Mouse (Mus musculus): ENCODE measurements around the gene Sprr2i. TPM values are rescaled to one million over a fixed set of nuclear protein-coding genes. Genes with fewer than 3 reads are reported as not detected.

The Sprr2i gene
- 1.1 TPM in 1 of 2 replicates, not detected in the other for polyA plus RNA-seq (2012; rRNA removed)

GRCm38 (mm10) chr3:92407691-92408090, at the start of gene Sprr2i:
Gene Sprr2i (plus strand): TSS chr3:92407991.
- TF ChIP-seq CTCF (IDR thresholded peaks at IDR 0.05; ENCODE audit: insufficient read depth, low read length) (no peak), POLR2A (IDR thresholded peaks at IDR 0.05; ENCODE audit: borderline replicate concordance, extremely low read depth, low read depth, low read length) (no peak)
- Histone ChIP-seq H3K4me1 (ENCODE audit: control insufficient read depth, insufficient read depth, low read length) (no peaks in the 10 kb centered on the region), H3K4me3 (replicated peaks; ENCODE audit: extremely low read depth, low read depth, low read length) (no peak within 1 kb of the TSS)
- no peak for DNase-seq
- 90% methylated on average over 2 of the region's 2 CpGs for WGBS

DNA sequence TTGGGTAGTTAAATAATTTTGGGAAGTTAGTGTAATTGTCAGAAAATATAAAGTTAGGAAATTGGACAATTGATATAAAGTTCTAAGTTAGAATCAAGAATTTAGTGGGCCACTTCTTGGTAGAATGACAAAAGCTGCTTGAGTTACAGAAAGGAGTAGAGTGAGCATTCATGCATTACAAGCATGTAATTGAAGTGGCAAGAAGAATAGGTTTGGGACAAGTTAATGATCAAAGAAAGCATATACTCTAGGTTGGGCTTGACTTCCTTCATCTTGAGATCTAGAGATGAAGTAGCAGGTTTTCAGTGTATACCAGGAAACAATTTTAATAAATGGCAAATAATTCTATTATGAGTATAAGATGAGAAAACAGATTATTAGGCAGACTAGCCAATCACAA, 46.2 kb upstream of the Sprr2i start:
- Histone ChIP-seq H3K4me3 (replicated peaks; ENCODE audit: extremely low read depth, low read depth, low read length) (no peak overlapping the region), H3K4me1 (ENCODE audit: control insufficient read depth, insufficient read depth, low read length) (no peaks in the 10 kb centered on the region)
- DNase-seq, result no peak
- TF ChIP-seq CTCF (IDR thresholded peaks at IDR 0.05; ENCODE audit: insufficient read depth, low read length), result no peak
- no peak for TF ChIP-seq POLR2A (IDR thresholded peaks at IDR 0.05; ENCODE audit: borderline replicate concordance, extremely low read depth, low read depth, low read length)

GRCm38 (mm10) chr3:92364887-92365286, 42.9 kb upstream of the Sprr2i start, which contains the start of gene Sprr2f:
Gene Sprr2f (plus strand): TSS chr3:92365187.
- TF ChIP-seq CTCF (IDR thresholded peaks at IDR 0.05; ENCODE audit: insufficient read depth, low read length), result no peak
- TF ChIP-seq POLR2A (IDR thresholded peaks at IDR 0.05; ENCODE audit: borderline replicate concordance, extremely low read depth, low read depth, low read length), result no peak
- H3K4me3 ChIP-seq (replicated peaks; ENCODE audit: extremely low read depth, low read depth, low read length), result no peak within 1 kb of the TSS
- H3K4me1 ChIP-seq (ENCODE audit: control insufficient read depth, insufficient read depth, low read length), result no peaks in the 10 kb centered on the region
- no peak for DNase-seq
- WGBS, result 54% methylated on average over 3 of the region's 3 CpGs

- 63% methylated on average over 2 of the region's 2 CpGs for WGBS
- TF ChIP-seq POLR2A (IDR thresholded peaks at IDR 0.05; ENCODE audit: borderline replicate concordance, extremely low read depth, low read depth, low read length) (no peak), CTCF (IDR thresholded peaks at IDR 0.05; ENCODE audit: insufficient read depth, low read length) (no peak)
- H3K4me3 ChIP-seq (replicated peaks; ENCODE audit: extremely low read depth, low read depth, low read length), result no peak overlapping the region
- no peak for DNase-seq
- no peaks in the 10 kb centered on the region for H3K4me1 ChIP-seq (ENCODE audit: control insufficient read depth, insufficient read depth, low read length)
These were observed 34.2 kb upstream of the Sprr2i start for GRCm38 (mm10) chr3:92373613-92374012.

DNA sequence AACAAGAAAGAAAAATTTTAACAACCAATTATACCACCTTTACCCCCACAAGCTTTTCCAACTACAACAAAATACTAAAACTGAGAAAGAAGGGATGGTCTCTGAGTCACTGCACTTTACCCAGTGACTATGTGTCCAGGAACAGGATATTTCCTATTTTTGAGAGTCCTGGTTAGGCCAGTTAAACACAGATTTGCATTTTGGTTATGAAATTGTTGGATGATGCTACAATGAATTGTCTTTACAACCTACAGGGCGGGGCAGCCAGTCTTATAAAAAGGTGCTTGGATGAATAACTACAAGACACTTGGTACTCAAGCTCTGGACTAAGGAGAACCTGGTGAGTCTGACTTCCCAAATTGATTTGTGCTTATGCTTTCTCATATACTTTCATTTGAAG, 22.4 kb upstream of the Sprr2i start, which contains the start of gene Sprr2h:
Sprr2h (plus strand) TSS at position 301 of the 400 bp plus-strand sequence.
- no peak within 1 kb of the TSS for H3K4me3 ChIP-seq (replicated peaks; ENCODE audit: extremely low read depth, low read depth, low read length)
- 75% methylated on average over 1 of the region's 1 CpGs for WGBS
- H3K4me1 ChIP-seq (ENCODE audit: control insufficient read depth, insufficient read depth, low read length), result no peaks in the 10 kb centered on the region
- no peak for DNase-seq
- TF ChIP-seq CTCF (IDR thresholded peaks at IDR 0.05; ENCODE audit: insufficient read depth, low read length), result no peak

DNA sequence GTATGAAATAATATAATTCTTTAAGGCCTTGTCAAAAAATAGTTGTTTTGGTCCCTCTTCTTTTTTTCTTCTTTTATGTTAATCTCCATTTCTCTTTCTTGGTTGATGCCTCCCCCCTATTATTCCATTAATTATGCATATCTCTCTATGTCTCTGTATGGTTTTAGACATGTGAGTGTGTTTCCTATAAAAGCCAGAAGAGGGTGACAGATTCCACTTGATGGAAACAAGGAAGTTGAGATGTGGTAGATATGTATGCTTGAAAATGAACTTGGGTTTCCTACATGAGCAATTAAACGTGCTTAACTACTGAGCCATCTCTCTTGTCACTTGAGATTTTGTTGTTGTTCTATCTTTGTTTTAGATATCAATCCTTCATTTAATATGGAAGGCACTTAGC, 13.5 kb upstream of the Sprr2i start:
- Histone ChIP-seq H3K4me1 (ENCODE audit: control insufficient read depth, insufficient read depth, low read length) (no peaks in the 10 kb centered on the region), H3K4me3 (replicated peaks; ENCODE audit: extremely low read depth, low read depth, low read length) (no peak overlapping the region)
- no peak for DNase-seq
- no peak for TF ChIP-seq POLR2A (IDR thresholded peaks at IDR 0.05; ENCODE audit: borderline replicate concordance, extremely low read depth, low read depth, low read length)
- no peak for TF ChIP-seq CTCF (IDR thresholded peaks at IDR 0.05; ENCODE audit: insufficient read depth, low read length)
- 38% methylated on average over 1 of the region's 1 CpGs for WGBS

GRCm38 (mm10) chr3:92417782-92418181, 10.0 kb downstream of the Sprr2i start, which contains the start of gene Sprr2j-ps:
Gene Sprr2j-ps (plus strand): TSS chr3:92418082.
- no peak for DNase-seq
- WGBS, result 88% methylated on average over 2 of the region's 2 CpGs
- TF ChIP-seq CTCF (IDR thresholded peaks at IDR 0.05; ENCODE audit: insufficient read depth, low read length) (no peak), POLR2A (IDR thresholded peaks at IDR 0.05; ENCODE audit: borderline replicate concordance, extremely low read depth, low read depth, low read length) (no peak)
- Histone ChIP-seq H3K4me1 (ENCODE audit: control insufficient read depth, insufficient read depth, low read length) (no peaks in the 10 kb centered on the region), H3K4me3 (replicated peaks; ENCODE audit: extremely low read depth, low read depth, low read length) (no peak within 1 kb of the TSS)

DNA sequence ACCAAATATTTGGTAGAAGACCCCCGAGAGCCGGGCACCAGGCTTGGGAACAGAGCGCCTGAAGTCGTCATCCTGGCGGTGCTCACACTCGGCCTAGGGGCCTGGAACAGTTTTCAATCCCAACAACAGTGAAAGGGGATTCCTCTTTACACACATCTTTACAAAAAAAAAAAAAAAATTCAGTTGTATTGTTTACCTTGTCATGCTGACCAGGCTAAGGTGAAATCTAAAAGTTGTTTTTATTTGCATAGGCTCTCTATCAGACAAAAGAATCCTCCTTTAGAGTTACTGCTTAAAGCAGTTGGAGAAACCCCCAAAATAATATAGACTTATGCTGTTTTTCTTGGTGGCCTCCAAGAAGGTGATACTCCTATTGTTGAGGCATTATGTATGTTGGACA, 21.5 kb downstream of the Sprr2i start, which contains the start of gene Gm9774:
Gm9774 (minus strand) TSS at position 101 of the 400 bp plus-strand sequence.
- WGBS, result 89% methylated on average over 6 of the region's 6 CpGs
- TF ChIP-seq CTCF (IDR thresholded peaks at IDR 0.05; ENCODE audit: insufficient read depth, low read length), result no peak
- no peak for TF ChIP-seq POLR2A (IDR thresholded peaks at IDR 0.05; ENCODE audit: borderline replicate concordance, extremely low read depth, low read depth, low read length)
- Histone ChIP-seq H3K4me3 (replicated peaks; ENCODE audit: extremely low read depth, low read depth, low read length) (no peak within 1 kb of the TSS), H3K4me1 (ENCODE audit: control insufficient read depth, insufficient read depth, low read length) (no peaks in the 10 kb centered on the region)
- DNase-seq, result no peak

GRCm38 (mm10) chr3:92432282-92432681, 24.5 kb downstream of the Sprr2i start, which contains the start of gene Sprr2k:
Gene Sprr2k (plus strand): TSS chr3:92432582.
- Histone ChIP-seq H3K4me3 (replicated peaks; ENCODE audit: extremely low read depth, low read depth, low read length) (no peak within 1 kb of the TSS), H3K4me1 (ENCODE audit: control insufficient read depth, insufficient read depth, low read length) (no peaks in the 10 kb centered on the region)
- TF ChIP-seq CTCF (IDR thresholded peaks at IDR 0.05; ENCODE audit: insufficient read depth, low read length), result no peak
- TF ChIP-seq POLR2A (IDR thresholded peaks at IDR 0.05; ENCODE audit: borderline replicate concordance, extremely low read depth, low read depth, low read length), result no peak
- 89% methylated on average over 2 of the region's 2 CpGs for WGBS
- DNase-seq, result no peak

DNA sequence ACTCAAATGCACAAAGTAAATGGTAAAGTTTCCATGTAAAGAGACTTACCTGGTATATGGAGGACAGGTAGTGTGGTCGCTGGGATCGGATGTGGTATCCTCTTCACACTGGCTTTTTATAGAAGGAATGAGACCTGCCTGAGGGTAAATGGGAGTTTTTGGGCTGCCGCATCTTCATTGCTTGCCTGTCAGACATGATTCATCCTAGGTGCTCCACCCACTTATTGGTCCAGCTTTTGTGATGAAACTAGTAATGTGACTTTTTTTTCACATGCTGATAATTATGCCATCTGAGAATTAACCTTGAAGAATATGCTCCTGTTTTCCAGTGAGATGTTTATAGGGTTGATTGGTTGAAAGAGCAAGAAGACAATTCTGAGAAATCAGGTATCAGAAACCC, 30.9 kb downstream of the Sprr2i start, which contains the start of gene Sprr1b:
Sprr1b (minus strand) TSS at position 101 of the 400 bp plus-strand sequence.
- WGBS, result 90% methylated on average over 3 of the region's 3 CpGs
- no peak for DNase-seq
- Histone ChIP-seq H3K4me1 (ENCODE audit: control insufficient read depth, insufficient read depth, low read length) (no peaks in the 10 kb centered on the region), H3K4me3 (replicated peaks; ENCODE audit: extremely low read depth, low read depth, low read length) (no peak within 1 kb of the TSS)
- TF ChIP-seq POLR2A (IDR thresholded peaks at IDR 0.05; ENCODE audit: borderline replicate concordance, extremely low read depth, low read depth, low read length) (no peak), CTCF (IDR thresholded peaks at IDR 0.05; ENCODE audit: insufficient read depth, low read length) (no peak)

Data from lung, adult 2 months (tissue).